Mouse (Mus musculus): ENCODE data around the gene Zfp600.
A peak's percentile ranks its signal among the peaks of the same experiment; 100 is the strongest.
"Not testable (repeated sequence)": the region's sequence is repeated elsewhere in the genome, so short reads cannot be mapped to it uniquely, and the experiment has no call there.

The Zfp600 gene

GRCm38 (mm10) chr4:146156524-146156923 is at the start of gene Zfp600:
Gene Zfp600 (plus strand): TSS chr4:146156824.
- DNase-seq (ENCODE audit: low read depth, low spot score) = not testable (repeated sequence)

- DNase-seq (ENCODE audit: low read depth, low spot score) = peak; percentile 2
These were observed 6.3 kb downstream of the Zfp600 start for GRCm38 (mm10) chr4:146162893-146163292.

GRCm38 (mm10) chr4:146167202-146167832 is 10.7 kb downstream of the Zfp600 start:
- peak; percentile 3 for DNase-seq (ENCODE audit: low read depth, low spot score)

- DNase-seq (ENCODE audit: low read depth, low spot score) = peak; percentile 57
These were observed 11.4 kb downstream of the Zfp600 start for GRCm38 (mm10) chr4:146167879-146168532.

- not testable (repeated sequence) for DNase-seq (ENCODE audit: low read depth, low spot score)
These were observed 12.1 kb downstream of the Zfp600 start for GRCm38 (mm10) chr4:146168730-146169215.

GRCm38 (mm10) chr4:146173378-146174226 is 17.0 kb downstream of the Zfp600 start:
- DNase-seq (ENCODE audit: low read depth, low spot score) = peak; percentile 34

GRCm38 (mm10) chr4:146204357-146204756 is 47.7 kb downstream of the Zfp600 start:
- DNase-seq (ENCODE audit: low read depth, low spot score) = not testable (repeated sequence)

GRCm38 (mm10) chr4:146239252-146240244 is 82.9 kb downstream of the Zfp600 start:
- not testable (repeated sequence) for DNase-seq (ENCODE audit: low read depth, low spot score)

GRCm38 (mm10) chr4:146242119-146242518 is 85.5 kb downstream of the Zfp600 start:
- peak; percentile 9 for DNase-seq (ENCODE audit: low read depth, low spot score)

Measured in ZHBTc4 (cell line).